Mouse (Mus musculus): ENCODE measurements at regions not wholly inside any gene's neighbourhood (a gene's known extent, or its start where the extent isn't known, plus 50 kb on each side); places are given as distances from the start of the nearest gene placed in this dataset.

GRCm38 (mm10) chr7:117746393-117746792, 365.6 kb downstream of the Xylt1 start:
- no peak for ATAC-seq (ENCODE audit: insufficient number of reproducible peaks, low FRiP score, low TSS enrichment)

GRCm38 (mm10) chr7:117739706-117740105, 358.9 kb downstream of the Xylt1 start:
- no peak for ATAC-seq (ENCODE audit: insufficient number of reproducible peaks, low FRiP score, low TSS enrichment)

DNA sequence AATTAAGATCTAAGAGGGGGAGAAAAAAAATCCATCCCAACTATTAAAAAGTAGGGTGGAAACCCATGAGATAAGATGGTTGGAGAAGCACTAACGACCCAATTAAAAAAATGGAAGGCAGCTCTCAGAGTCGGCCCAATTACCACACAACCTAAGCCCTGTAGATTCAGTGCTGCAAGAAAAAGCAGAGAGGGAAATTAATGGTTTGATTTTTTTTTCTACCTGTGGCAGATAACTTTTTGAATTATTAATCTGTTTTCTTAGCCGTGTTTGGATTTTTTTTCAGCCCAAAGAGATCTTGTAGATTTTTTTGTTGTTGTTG, 354.9 kb downstream of the Xylt1 start:
- no peak for ATAC-seq (ENCODE audit: insufficient number of reproducible peaks, low FRiP score, low TSS enrichment)

- no peak for ATAC-seq (ENCODE audit: insufficient number of reproducible peaks, low FRiP score, low TSS enrichment)
Observed at GRCm38 (mm10) chr7:117734994-117735698, 354.4 kb downstream of the Xylt1 start.

- ATAC-seq (ENCODE audit: insufficient number of reproducible peaks, low FRiP score, low TSS enrichment) = no peak
Observed at GRCm38 (mm10) chr7:117729067-117729466, 348.3 kb downstream of the Xylt1 start.

Measured in cerebellum, adult (tissue).